Mouse (Mus musculus) liver, postnatal 0 days (tissue): Measurements from ENCODE around the gene Klhl35.

Experiments used
- CTCF ChIP-seq: sonication (generic); IDR thresholded peaks from 2 replicates; pipeline ENCODE4 v1.5.1; 2016; ENCODE audit warnings: antibody characterized with exemption, low read depth
- EP300 ChIP-seq: IDR thresholded peaks from 2 replicates; pipeline ENCODE4 v1.6.1; 2016; ENCODE audit warnings: antibody characterized with exemption, low read depth, mild to moderate bottlenecking

- TF ChIP-seq CTCF, result no peak
- TF ChIP-seq EP300, result no peak
These were observed 11.8 kb upstream of the Klhl35 start for GRCm38 (mm10) chr7:99454044-99454443.
